In the genomic region with DNA sequence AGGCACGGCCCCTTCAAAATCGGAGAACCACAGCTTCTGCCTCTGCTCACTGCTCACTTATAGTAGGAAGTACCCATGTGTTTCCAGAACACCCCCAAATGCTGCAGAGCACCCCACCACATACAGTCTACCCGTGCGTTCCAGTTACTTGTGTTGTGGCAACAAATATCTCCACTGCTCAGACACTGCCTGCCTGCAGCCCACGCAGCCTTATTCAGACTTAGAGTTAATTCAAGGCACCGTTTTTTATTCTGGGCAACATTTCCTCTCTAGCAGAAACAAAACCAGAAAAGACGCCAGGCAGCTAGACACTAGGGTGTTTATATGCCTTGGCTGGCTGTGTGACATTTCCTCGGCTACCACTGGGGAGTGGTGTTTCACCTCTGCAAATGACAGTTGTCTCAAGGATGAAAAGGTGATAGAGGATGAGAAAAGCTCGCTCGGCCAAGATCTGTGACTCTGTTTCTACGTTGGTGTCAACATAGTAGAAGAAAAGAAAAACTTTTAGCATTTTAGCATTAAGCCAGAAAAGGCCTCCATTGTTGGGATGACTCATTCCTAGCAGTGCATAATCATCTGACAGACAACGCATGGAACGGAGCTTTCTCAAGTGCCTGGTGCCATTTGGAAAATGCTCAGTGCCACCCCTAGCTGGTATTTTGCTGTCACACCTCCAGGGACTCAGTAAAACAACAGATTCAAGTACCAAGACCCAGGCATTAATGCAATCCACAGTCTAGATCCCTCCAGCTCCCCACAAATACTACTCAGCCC, we compare ENCODE assay signal across 8 mouse cellular contexts.
DNase-seq lines count a peak whose midpoint lies in the region; ATAC-seq and TF ChIP-seq lines count a peak whose summit lies in the region.
"Had no signal": no experiment of that assay in that cellular context is flagged by ENCODE, and none has a peak within 500 bp of the region (broad histone marks: within the 10 kb centered on the region; RNA-seq: fewer than 3 reads in every experiment).

No protein-coding gene starts in this region.

- H3K27me3 ChIP-seq in intestine, postnatal 0 days (replicated peaks; ENCODE audit: control insufficient read depth, insufficient read depth, low read length): no peaks in the 10 kb centered on the region
- no peaks in the 10 kb centered on the region for H3K27me3 ChIP-seq in intestine, embryonic 15.5 days (replicated peaks)
- H3K27me3 ChIP-seq in forebrain, postnatal 0 days (ENCODE audit: insufficient read depth, low read length): no peaks in the 10 kb centered on the region

- no peak overlapping the region for H3K4me3 ChIP-seq in intestine, postnatal 0 days (ENCODE audit: low read depth, low read length)
- no peak overlapping the region for H3K4me3 ChIP-seq in intestine, embryonic 15.5 days (replicated peaks)
- H3K4me3 ChIP-seq in forebrain, postnatal 0 days (ENCODE audit: low read depth, low read length): no peak overlapping the region

- H3K27ac ChIP-seq in intestine, postnatal 0 days (ENCODE audit: low read depth, low read length): no peak overlapping the region
- no peak overlapping the region for H3K27ac ChIP-seq in intestine, embryonic 15.5 days
- H3K27ac ChIP-seq in forebrain, postnatal 0 days (ENCODE audit: low read depth, low read length): no peak overlapping the region

- H3K9ac ChIP-seq in intestine, postnatal 0 days (ENCODE audit: low read depth, low read length): no peak overlapping the region
- no peak overlapping the region for H3K9ac ChIP-seq in intestine, embryonic 15.5 days
- H3K9ac ChIP-seq in forebrain, postnatal 0 days: no peak overlapping the region

- H3K4me1 ChIP-seq in intestine, postnatal 0 days (replicated peaks; ENCODE audit: control insufficient read depth, insufficient read depth, low read length): no peaks in the 10 kb centered on the region
- H3K4me1 ChIP-seq in intestine, embryonic 15.5 days (replicated peaks): no peaks in the 10 kb centered on the region
- H3K4me1 ChIP-seq in forebrain, postnatal 0 days (ENCODE audit: insufficient read depth): no peaks in the 10 kb centered on the region

- peaks cover 5% of the 10 kb centered on the region; the same call in 1 of the 2 replicates for H3K36me3 ChIP-seq in intestine, postnatal 0 days (ENCODE audit: control insufficient read depth, insufficient read depth)
- H3K36me3 ChIP-seq in intestine, embryonic 15.5 days: no peaks in the 10 kb centered on the region
- H3K36me3 ChIP-seq in forebrain, postnatal 0 days (ENCODE audit: insufficient read depth): no peaks in the 10 kb centered on the region

- no peak for ATAC-seq in intestine, postnatal 0 days
- no peak for ATAC-seq in intestine, embryonic 15.5 days
- peak; percentile 86 for ATAC-seq in activated CD4-positive, CD25-positive, alpha-beta regulatory T cell, adult 4 months
- ATAC-seq in forebrain, postnatal 0 days: peak; percentile 79

- TF ChIP-seq CTCF in intestine, postnatal 0 days (IDR thresholded peaks at IDR 0.05; ENCODE audit: low read depth): peak; percentile 31; the same call in 1 of the 2 replicates
- peak; percentile 45 for TF ChIP-seq CTCF in forebrain, postnatal 0 days (IDR thresholded peaks at IDR 0.05; ENCODE audit: low read depth)

- intact Hi-C loops in left cerebral cortex, postnatal 25 days (cut with DNase I): loop anchor here (5.0 kb wide), 1 partner anchor 57 kb away; no protein-coding TSS in a partner anchor

- no peak overlapping the region for H3K4me2 ChIP-seq in intestine, postnatal 0 days (replicated peaks; ENCODE audit: low read depth)
- H3K4me2 ChIP-seq in intestine, embryonic 15.5 days (replicated peaks): no peak overlapping the region
- no peak overlapping the region; the same call in 1 of the 2 replicates for H3K4me2 ChIP-seq in forebrain, postnatal 0 days (ENCODE audit: low read depth)

- WGBS in intestine, postnatal 0 days: 78% methylated on average over 13 of the region's 13 CpGs
- WGBS in intestine, embryonic 15.5 days: 76% methylated on average over 13 of the region's 13 CpGs
- 42% methylated on average over 13 of the region's 13 CpGs for WGBS in forebrain, postnatal 0 days

- DNase-seq in forebrain, postnatal 0 days: peak; percentile 64
- DNase-seq in left cerebral cortex, postnatal 25 days (ENCODE audit: low spot score in 2 of 2): peak; percentile 61 to 91
- DNase-seq in spleen, postnatal 36 days (ENCODE audit: low spot score in 2 of 2): no peak
- no peak for DNase-seq in cerebellum, adult 18-20 months
- DNase-seq: gastrocnemius, postnatal 14 days had no signal

- no peaks in the 10 kb centered on the region for H3K9me3 ChIP-seq in intestine, postnatal 0 days (ENCODE audit: control insufficient read depth)
- no peaks in the 10 kb centered on the region for H3K9me3 ChIP-seq in intestine, embryonic 15.5 days
- H3K9me3 ChIP-seq in forebrain, postnatal 0 days (ENCODE audit: low read length): no peaks in the 10 kb centered on the region

Comparison
In these comparisons a context has a peak if more than half of its experiments do, and no peak if none do; other contexts are left out.
1. ATAC-seq: peak in activated CD4-positive, CD25-positive, alpha-beta regulatory T cell, adult 4 months (single experiment) and forebrain, postnatal 0 days (single experiment); none in intestine, postnatal 0 days (single experiment) and intestine, embryonic 15.5 days (single experiment).
2. DNase-seq: peak in forebrain, postnatal 0 days (single experiment) and left cerebral cortex, postnatal 25 days (2 of 2); none in spleen, postnatal 36 days (0 of 2) and cerebellum, adult 18-20 months (0 of 2).